Mouse (Mus musculus): ENCODE measurements at regions not wholly inside any gene's neighbourhood (a gene's known extent, or its start where the extent isn't known, plus 50 kb on each side); places are given as distances from the start of the nearest gene placed in this dataset.

DNA sequence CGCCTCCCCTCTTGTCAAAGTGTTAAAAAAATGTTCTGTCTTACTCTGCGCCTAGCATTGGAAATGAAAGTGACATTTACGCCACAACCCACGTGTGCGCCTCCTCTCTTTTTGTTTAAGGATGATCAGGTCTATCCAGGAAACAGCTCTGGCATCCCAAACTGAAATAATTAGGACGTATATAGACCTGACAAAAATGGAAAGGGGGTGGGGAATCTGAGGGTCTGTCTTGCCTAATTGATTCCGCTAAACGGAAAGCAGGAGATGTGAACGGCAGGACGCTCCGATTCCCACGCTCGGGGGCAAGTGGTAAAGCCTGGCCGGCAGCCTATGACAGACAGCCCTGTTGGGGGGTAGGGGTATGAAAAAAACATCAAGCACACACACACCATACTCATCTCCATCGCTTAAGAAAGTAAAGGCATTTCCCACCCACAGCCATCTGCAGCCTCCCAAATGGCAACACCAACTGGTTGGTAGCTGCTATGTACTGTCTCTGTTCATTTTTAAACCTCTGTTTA, 235.8 kb downstream of the Mef2c start:
- Histone ChIP-seq H3K27ac (ENCODE audit: low read length) (peak overlapping the region; percentile 86), H3K9me3 (replicated peaks; ENCODE audit: control insufficient read depth, low read length, poor library complexity, severe bottlenecking) (no peaks in the 10 kb centered on the region), H3K4me3 (ENCODE audit: low read depth, low read length) (peak overlapping the region; percentile 54), H3K36me3 (ENCODE audit: control insufficient read depth, insufficient read depth, low read length) (no peaks in the 10 kb centered on the region), H3K9ac (ENCODE audit: low read depth, low read length) (peak overlapping the region; percentile 80), H3K27me3 (ENCODE audit: control insufficient read depth, insufficient read depth, low read depth, low read length) (no peaks in the 10 kb centered on the region), H3K4me2 (ENCODE audit: low read length) (peak overlapping the region; percentile 57), H3K4me1 (ENCODE audit: control insufficient read depth, insufficient read depth, low read length) (peaks cover 14% of the 10 kb centered on the region)
- peak; percentile 70 for ATAC-seq
- 2% methylated on average over 15 of the region's 15 CpGs for WGBS

- Histone ChIP-seq H3K9me3 (replicated peaks; ENCODE audit: control insufficient read depth, low read length, poor library complexity, severe bottlenecking) (no peaks in the 10 kb centered on the region), H3K9ac (ENCODE audit: low read depth, low read length) (peak overlapping the region; percentile 80), H3K4me1 (ENCODE audit: control insufficient read depth, insufficient read depth, low read length) (peaks cover 16% of the 10 kb centered on the region), H3K4me2 (ENCODE audit: low read length) (peak overlapping the region; percentile 57), H3K36me3 (ENCODE audit: control insufficient read depth, insufficient read depth, low read length) (no peaks in the 10 kb centered on the region), H3K27me3 (ENCODE audit: control insufficient read depth, insufficient read depth, low read depth, low read length) (no peaks in the 10 kb centered on the region), H3K27ac (ENCODE audit: low read length) (peak overlapping the region; percentile 86), H3K4me3 (ENCODE audit: low read depth, low read length) (peak overlapping the region; percentile 54)
- ATAC-seq, result no peak
- 6% methylated on average over 2 of the region's 2 CpGs for WGBS
Observed at GRCm38 (mm10) chr13:83740101-83740500, 236.3 kb downstream of the Mef2c start.

- Histone ChIP-seq H3K36me3 (ENCODE audit: control insufficient read depth, insufficient read depth, low read length) (no peaks in the 10 kb centered on the region), H3K9me3 (replicated peaks; ENCODE audit: control insufficient read depth, low read length, poor library complexity, severe bottlenecking) (no peaks in the 10 kb centered on the region), H3K4me2 (ENCODE audit: low read length) (peak overlapping the region; percentile 57), H3K27me3 (ENCODE audit: control insufficient read depth, insufficient read depth, low read depth, low read length) (no peaks in the 10 kb centered on the region), H3K9ac (ENCODE audit: low read depth, low read length) (peak overlapping the region; percentile 80), H3K4me1 (ENCODE audit: control insufficient read depth, insufficient read depth, low read length) (peaks cover 21% of the 10 kb centered on the region), H3K27ac (ENCODE audit: low read length) (peak overlapping the region; percentile 86), H3K4me3 (ENCODE audit: low read depth, low read length) (peak overlapping the region; percentile 54)
- WGBS, result 6% methylated on average over 4 of the region's 4 CpGs
- ATAC-seq, result no peak
Observed at GRCm38 (mm10) chr13:83740771-83741170, 236.9 kb downstream of the Mef2c start.

- no peaks in the 10 kb centered on the region for H3K36me3 ChIP-seq (ENCODE audit: control insufficient read depth, insufficient read depth, low read length)
- H3K4me2 ChIP-seq (ENCODE audit: low read length), result peak overlapping the region; percentile 57
- peak overlapping the region; percentile 54 for H3K4me3 ChIP-seq (ENCODE audit: low read depth, low read length)
- WGBS, result 10% methylated on average over 7 of the region's 7 CpGs
- peak overlapping the region; percentile 45 for H3K9ac ChIP-seq (ENCODE audit: low read depth, low read length)
- H3K9me3 ChIP-seq (replicated peaks; ENCODE audit: control insufficient read depth, low read length, poor library complexity, severe bottlenecking), result no peaks in the 10 kb centered on the region
- H3K4me1 ChIP-seq (ENCODE audit: control insufficient read depth, insufficient read depth, low read length), result peaks cover 24% of the 10 kb centered on the region
- no peaks in the 10 kb centered on the region for H3K27me3 ChIP-seq (ENCODE audit: control insufficient read depth, insufficient read depth, low read depth, low read length)
- H3K27ac ChIP-seq (ENCODE audit: low read length), result peak overlapping the region; percentile 67
- no peak for ATAC-seq
Observed at GRCm38 (mm10) chr13:83741591-83742021, 237.8 kb downstream of the Mef2c start.

DNA sequence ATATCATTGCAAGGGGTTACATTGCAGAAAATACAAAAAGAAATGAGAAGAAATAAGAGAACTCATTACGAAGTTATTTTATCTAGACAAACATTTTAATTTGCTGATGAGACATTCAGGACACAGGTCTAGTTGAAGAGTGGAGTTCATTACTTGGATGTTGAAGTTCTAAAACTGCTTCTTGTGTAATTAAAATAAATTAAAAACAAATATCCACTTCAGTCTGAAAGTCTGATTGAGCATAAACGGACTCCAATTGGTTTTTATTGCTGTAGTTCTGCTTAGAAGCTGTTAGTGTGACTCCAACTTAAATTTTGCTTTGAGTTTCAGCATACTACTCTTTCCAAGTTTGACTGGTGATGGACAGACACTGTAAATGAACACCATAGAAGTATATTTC, 238.3 kb downstream of the Mef2c start:
- 25% methylated on average over 2 of the region's 2 CpGs for WGBS
- Histone ChIP-seq H3K36me3 (ENCODE audit: control insufficient read depth, insufficient read depth, low read length) (no peaks in the 10 kb centered on the region), H3K4me2 (ENCODE audit: low read length) (peak overlapping the region; percentile 57), H3K9ac (ENCODE audit: low read depth, low read length) (no peak overlapping the region), H3K4me3 (ENCODE audit: low read depth, low read length) (peak overlapping the region; percentile 54), H3K27ac (ENCODE audit: low read length) (peak overlapping the region; percentile 72), H3K27me3 (ENCODE audit: control insufficient read depth, insufficient read depth, low read depth, low read length) (no peaks in the 10 kb centered on the region), H3K9me3 (replicated peaks; ENCODE audit: control insufficient read depth, low read length, poor library complexity, severe bottlenecking) (no peaks in the 10 kb centered on the region), H3K4me1 (ENCODE audit: control insufficient read depth, insufficient read depth, low read length) (peaks cover 24% of the 10 kb centered on the region)
- ATAC-seq, result no peak

GRCm38 (mm10) chr13:83742546-83742945, 238.7 kb downstream of the Mef2c start:
- peak overlapping the region; percentile 21 for H3K4me3 ChIP-seq (ENCODE audit: low read depth, low read length)
- H3K9ac ChIP-seq (ENCODE audit: low read depth, low read length), result no peak overlapping the region
- H3K36me3 ChIP-seq (ENCODE audit: control insufficient read depth, insufficient read depth, low read length), result no peaks in the 10 kb centered on the region
- peaks cover 24% of the 10 kb centered on the region for H3K4me1 ChIP-seq (ENCODE audit: control insufficient read depth, insufficient read depth, low read length)
- no peak for ATAC-seq
- H3K4me2 ChIP-seq (ENCODE audit: low read length), result peak overlapping the region; percentile 57
- H3K27me3 ChIP-seq (ENCODE audit: control insufficient read depth, insufficient read depth, low read depth, low read length), result no peaks in the 10 kb centered on the region
- no peaks in the 10 kb centered on the region for H3K9me3 ChIP-seq (replicated peaks; ENCODE audit: control insufficient read depth, low read length, poor library complexity, severe bottlenecking)
- WGBS, result 46% methylated on average over 3 of the region's 3 CpGs
- H3K27ac ChIP-seq (ENCODE audit: low read length), result peak overlapping the region; percentile 72; the same call in 1 of the 2 replicates

GRCm38 (mm10) chr13:83743381-83743780, 239.5 kb downstream of the Mef2c start:
- Histone ChIP-seq H3K4me3 (ENCODE audit: low read depth, low read length) (no peak overlapping the region), H3K27me3 (ENCODE audit: control insufficient read depth, insufficient read depth, low read depth, low read length) (no peaks in the 10 kb centered on the region), H3K9ac (ENCODE audit: low read depth, low read length) (no peak overlapping the region), H3K27ac (ENCODE audit: low read length) (peak overlapping the region; percentile 68; the same call in 1 of the 2 replicates), H3K4me1 (ENCODE audit: control insufficient read depth, insufficient read depth, low read length) (peaks cover 26% of the 10 kb centered on the region), H3K4me2 (ENCODE audit: low read length) (peak overlapping the region; percentile 43), H3K9me3 (replicated peaks; ENCODE audit: control insufficient read depth, low read length, poor library complexity, severe bottlenecking) (no peaks in the 10 kb centered on the region), H3K36me3 (ENCODE audit: control insufficient read depth, insufficient read depth, low read length) (no peaks in the 10 kb centered on the region)
- ATAC-seq, result no peak
- 61% methylated on average over 2 of the region's 2 CpGs for WGBS

DNA sequence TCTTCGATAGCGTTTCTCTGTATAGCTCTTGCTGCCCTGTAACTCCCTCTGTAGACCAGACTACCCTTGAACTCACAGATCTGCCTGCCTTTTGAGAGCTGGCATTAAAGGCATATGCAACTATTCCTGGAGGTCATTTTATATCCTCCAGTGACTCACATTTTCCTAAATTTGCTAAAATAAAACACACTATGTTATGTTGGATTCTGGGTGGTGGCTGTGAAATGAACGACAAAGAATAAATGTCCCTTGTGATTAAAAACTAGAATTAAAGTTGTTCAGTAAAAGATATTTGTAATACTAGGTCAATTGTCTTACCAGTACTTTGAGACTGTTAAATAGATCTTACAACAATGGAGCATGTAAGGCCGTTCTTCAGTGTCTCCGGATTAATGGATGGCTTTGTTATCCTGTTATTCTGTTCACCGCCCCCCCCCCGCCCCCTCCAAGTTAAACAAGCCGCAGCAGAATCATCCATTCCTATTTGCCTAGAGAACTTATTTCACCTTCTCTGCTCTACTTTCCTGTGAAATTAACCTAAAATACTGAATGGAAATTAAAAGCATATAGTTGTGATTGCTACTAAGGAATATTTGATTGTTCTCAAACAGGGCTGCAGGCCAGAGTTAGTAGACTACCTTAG, 240.4 kb downstream of the Mef2c start:
- no peak for ATAC-seq
- Histone ChIP-seq H3K27ac (ENCODE audit: low read length) (peak overlapping the region; percentile 98), H3K4me1 (ENCODE audit: control insufficient read depth, insufficient read depth, low read length) (peaks cover 27% of the 10 kb centered on the region), H3K9me3 (replicated peaks; ENCODE audit: control insufficient read depth, low read length, poor library complexity, severe bottlenecking) (no peaks in the 10 kb centered on the region), H3K9ac (ENCODE audit: low read depth, low read length) (peak overlapping the region; percentile 75), H3K4me3 (ENCODE audit: low read depth, low read length) (peak overlapping the region; percentile 41), H3K27me3 (ENCODE audit: control insufficient read depth, insufficient read depth, low read depth, low read length) (no peaks in the 10 kb centered on the region), H3K36me3 (ENCODE audit: control insufficient read depth, insufficient read depth, low read length) (no peaks in the 10 kb centered on the region), H3K4me2 (ENCODE audit: low read length) (peak overlapping the region; percentile 75)
- 15% methylated on average over 8 of the region's 8 CpGs for WGBS

- Histone ChIP-seq H3K4me3 (ENCODE audit: low read depth, low read length) (peak overlapping the region; percentile 41), H3K9me3 (replicated peaks; ENCODE audit: control insufficient read depth, low read length, poor library complexity, severe bottlenecking) (no peaks in the 10 kb centered on the region), H3K36me3 (ENCODE audit: control insufficient read depth, insufficient read depth, low read length) (no peaks in the 10 kb centered on the region), H3K27ac (ENCODE audit: low read length) (peak overlapping the region; percentile 98), H3K4me1 (ENCODE audit: control insufficient read depth, insufficient read depth, low read length) (peaks cover 29% of the 10 kb centered on the region), H3K27me3 (ENCODE audit: control insufficient read depth, insufficient read depth, low read depth, low read length) (no peaks in the 10 kb centered on the region), H3K9ac (ENCODE audit: low read depth, low read length) (peak overlapping the region; percentile 75), H3K4me2 (ENCODE audit: low read length) (peak overlapping the region; percentile 75)
- peak; percentile 96 for ATAC-seq
- under 1% methylated on average over 38 of the region's 38 CpGs for WGBS
Observed at GRCm38 (mm10) chr13:83744981-83745555, 241.2 kb downstream of the Mef2c start.

Measured in midbrain, embryonic 16.5 days (tissue).